In genomic region chr6:54113338-54113737, GRCm38 (mm10) we compare ENCODE assay signal across 23 mouse cellular contexts.
"Had no signal": no experiment of that assay in that cellular context is flagged by ENCODE, and none has a peak within 500 bp of the region (broad histone marks: within the 10 kb centered on the region; RNA-seq: fewer than 3 reads in every experiment).

No protein-coding gene starts in this region.

- H3K9me3 ChIP-seq: limb, embryonic 12.5 days; limb, embryonic 15.5 days; midbrain, embryonic 10.5 days; midbrain, embryonic 15.5 days; neural tube, embryonic 12.5 days; neural tube, embryonic 15.5 days; stomach, embryonic 15.5 days had no signal

- H3K36me3 ChIP-seq: limb, embryonic 12.5 days; limb, embryonic 15.5 days; midbrain, embryonic 10.5 days; midbrain, embryonic 15.5 days; neural tube, embryonic 12.5 days; neural tube, embryonic 15.5 days; stomach, embryonic 15.5 days had no signal

- H3K4me3 ChIP-seq: limb, embryonic 12.5 days; limb, embryonic 15.5 days; midbrain, embryonic 10.5 days; midbrain, embryonic 15.5 days; neural tube, embryonic 12.5 days; neural tube, embryonic 15.5 days; stomach, embryonic 15.5 days had no signal

- DNase-seq: kidney, adult 18-20 months; kidney, postnatal 10 days; kidney, postnatal 36 days; layer of hippocampus, postnatal 36 days; left cerebral cortex, postnatal 4 days; liver, postnatal 0 days; lung, embryonic 14.5 days; lung, postnatal 10 days; lung, postnatal 4 days; right cerebral cortex, adult 18-20 months; right cerebral cortex, postnatal 14 days; right cerebral cortex, postnatal 4 days; thymus, adult 18-20 months; thymus, postnatal 14 days; thymus, postnatal 4 days had no signal

- H3K27me3 ChIP-seq: limb, embryonic 12.5 days; limb, embryonic 15.5 days; midbrain, embryonic 15.5 days; neural tube, embryonic 12.5 days; neural tube, embryonic 15.5 days; stomach, embryonic 15.5 days had no signal

- H3K4me1 ChIP-seq: limb, embryonic 15.5 days; neural tube, embryonic 15.5 days; stomach, embryonic 15.5 days had no signal

- ATAC-seq: intestine, embryonic 16.5 days; liver, postnatal 0 days; midbrain, embryonic 15.5 days had no signal
